Mouse (Mus musculus) midbrain, embryonic 11.5 days (tissue): ENCODE measurements at regions not wholly inside any gene's neighbourhood (a gene's known extent, or its start where the extent isn't known, plus 50 kb on each side); places are given as distances from the start of the nearest gene placed in this dataset.
A peak's percentile ranks its signal among the peaks of the same experiment; 100 is the strongest.

Experiments
- ATAC-seq: fragments of 200-750 bp; cut with Nextera tagmentation; 2 replicates; pipeline ENCODE4 v1.8.0; 2017; ENCODE audit warnings: moderate TSS enrichment, moderate library complexity; ENCODE audit not compliant: low FRiP score
- DNase-seq: peaks from one replicate; pipeline ENCODE4 v3.0.0; 2015; ENCODE audit warnings: low spot score; ENCODE audit errors: missing footprints
- H3K27ac ChIP-seq: fragments of 300-500 bp; sonication (generic); 2 replicates; pipeline ENCODE4 v1.5.1; 2014; ENCODE audit warnings: low read depth, low read length
- H3K27me3 ChIP-seq: fragments of 300-500 bp; sonication (generic); 2 replicates; pipeline ENCODE4 v1.6.1; 2014; ENCODE audit warnings: mild to moderate bottlenecking, low read length, moderate library complexity, mixed read lengths; ENCODE audit not compliant: control insufficient read depth, insufficient read depth
- H3K36me3 ChIP-seq: fragments of 300-500 bp; sonication (generic); 2 replicates; pipeline ENCODE4 v1.6.1; 2014; ENCODE audit warnings: mild to moderate bottlenecking, low read length, moderate library complexity, mixed read lengths; ENCODE audit not compliant: control insufficient read depth, insufficient read depth
- H3K4me1 ChIP-seq: fragments of 300-500 bp; sonication (generic); 2 replicates; pipeline ENCODE4 v1.6.1; 2014; ENCODE audit warnings: low read length; ENCODE audit not compliant: control insufficient read depth, insufficient read depth
- H3K4me2 ChIP-seq: fragments of 300-500 bp; sonication (generic); 2 replicates; pipeline ENCODE4 v1.6.1; 2014; ENCODE audit warnings: mild to moderate bottlenecking, moderate library complexity
- H3K4me3 ChIP-seq: fragments of 300-500 bp; sonication (generic); 2 replicates; pipeline ENCODE4 v1.5.1; 2014; ENCODE audit warnings: low read depth, low read length
- H3K9ac ChIP-seq: fragments of 300-500 bp; sonication (generic); 2 replicates; pipeline ENCODE4 v1.6.1; 2014; ENCODE audit warnings: low read length
- H3K9me3 ChIP-seq: fragments of 300-500 bp; sonication (generic); 2 replicates; pipeline ENCODE4 v1.6.1; 2016; ENCODE audit warnings: low read length; ENCODE audit not compliant: control insufficient read depth
- WGBS: fragments of 180-500 bp; shearing (Covaris S2); extraction: QIAGEN DNeasy Blood & Tissue Kit; methylation state at CpG from one replicate; pipeline ENCODE4 v1.1.7; 2014; 5-methylcytosine and 5-hydroxymethylcytosine counted together

- Histone ChIP-seq H3K27ac (no peak overlapping the region), H3K9me3 (no peaks in the 10 kb centered on the region), H3K36me3 (no peaks in the 10 kb centered on the region), H3K4me1 (no peaks in the 10 kb centered on the region), H3K4me3 (no peak overlapping the region), H3K4me2 (no peak overlapping the region), H3K9ac (no peak overlapping the region), H3K27me3 (no peaks in the 10 kb centered on the region)
- peak; percentile 51 for DNase-seq
- 74% methylated on average over 1 of the region's 1 CpGs for WGBS
- no peak for ATAC-seq
Observed at GRCm38 (mm10) chr12:25281438-25281837, 184.5 kb upstream of the Id2 start.

GRCm38 (mm10) chr12:25273631-25274305 is 176.8 kb upstream of the Id2 start:
- no peaks in the 10 kb centered on the region for H3K36me3 ChIP-seq
- no peak overlapping the region for H3K4me2 ChIP-seq
- H3K4me3 ChIP-seq, result no peak overlapping the region
- H3K9ac ChIP-seq, result no peak overlapping the region
- no peaks in the 10 kb centered on the region for H3K27me3 ChIP-seq
- H3K9me3 ChIP-seq, result no peaks in the 10 kb centered on the region
- WGBS, result 80% methylated on average over 6 of the region's 6 CpGs
- no peaks in the 10 kb centered on the region for H3K4me1 ChIP-seq
- no peak overlapping the region for H3K27ac ChIP-seq
- ATAC-seq (no peak), DNase-seq (peak; percentile 59)

- WGBS, result 77% methylated on average over 3 of the region's 3 CpGs
- H3K36me3 ChIP-seq, result no peaks in the 10 kb centered on the region
- DNase-seq (no peak), ATAC-seq (no peak)
- no peak overlapping the region for H3K4me3 ChIP-seq
- no peak overlapping the region for H3K4me2 ChIP-seq
- H3K9me3 ChIP-seq, result no peaks in the 10 kb centered on the region
- H3K9ac ChIP-seq, result no peak overlapping the region
- no peaks in the 10 kb centered on the region for H3K27me3 ChIP-seq
- H3K27ac ChIP-seq, result no peak overlapping the region
- no peaks in the 10 kb centered on the region for H3K4me1 ChIP-seq
Observed at GRCm38 (mm10) chr12:25272752-25273125, 175.8 kb upstream of the Id2 start.

GRCm38 (mm10) chr12:25272114-25272751 is 175.3 kb upstream of the Id2 start:
- Histone ChIP-seq H3K4me2 (no peak overlapping the region), H3K9ac (no peak overlapping the region), H3K4me3 (no peak overlapping the region), H3K36me3 (no peaks in the 10 kb centered on the region), H3K4me1 (no peaks in the 10 kb centered on the region), H3K27me3 (no peaks in the 10 kb centered on the region), H3K9me3 (no peaks in the 10 kb centered on the region), H3K27ac (no peak overlapping the region)
- ATAC-seq (no peak), DNase-seq (peak; percentile 77)
- WGBS, result 74% methylated on average over 6 of the region's 6 CpGs

GRCm38 (mm10) chr12:25269878-25270277 is 172.9 kb upstream of the Id2 start:
- ATAC-seq, result no peak

GRCm38 (mm10) chr12:25268871-25269850 is 172.2 kb upstream of the Id2 start:
- no peaks in the 10 kb centered on the region for H3K36me3 ChIP-seq
- DNase-seq, result peak; percentile 72
- H3K4me2 ChIP-seq, result no peak overlapping the region
- WGBS, result 76% methylated on average over 18 of the region's 18 CpGs
- no peak overlapping the region for H3K27ac ChIP-seq
- no peak for ATAC-seq
- no peak overlapping the region for H3K4me3 ChIP-seq
- no peak overlapping the region for H3K9ac ChIP-seq
- H3K9me3 ChIP-seq, result no peaks in the 10 kb centered on the region
- H3K27me3 ChIP-seq, result no peaks in the 10 kb centered on the region
- no peaks in the 10 kb centered on the region for H3K4me1 ChIP-seq

More at GRCm38 (mm10) chr12:25269878-25270277, 172.9 kb upstream of the Id2 start:
- H3K4me2 ChIP-seq, result no peak overlapping the region
- no peak overlapping the region for H3K4me3 ChIP-seq
- H3K27ac ChIP-seq, result no peak overlapping the region
- 74% methylated on average over 3 of the region's 3 CpGs for WGBS
- H3K9ac ChIP-seq, result no peak overlapping the region
- H3K27me3 ChIP-seq, result no peaks in the 10 kb centered on the region
- no peaks in the 10 kb centered on the region for H3K36me3 ChIP-seq
- no peaks in the 10 kb centered on the region for H3K9me3 ChIP-seq
- peak; percentile 72 for DNase-seq
- H3K4me1 ChIP-seq, result no peaks in the 10 kb centered on the region

- no peak overlapping the region for H3K4me3 ChIP-seq
- DNase-seq (peak; percentile 64), ATAC-seq (no peak)
- no peaks in the 10 kb centered on the region for H3K9me3 ChIP-seq
- no peak overlapping the region for H3K4me2 ChIP-seq
- H3K27me3 ChIP-seq, result no peaks in the 10 kb centered on the region
- H3K4me1 ChIP-seq, result no peaks in the 10 kb centered on the region
- WGBS, result 87% methylated on average over 7 of the region's 7 CpGs
- H3K27ac ChIP-seq, result no peak overlapping the region
- H3K9ac ChIP-seq, result no peak overlapping the region
- no peaks in the 10 kb centered on the region for H3K36me3 ChIP-seq
Observed at GRCm38 (mm10) chr12:25268323-25268722, 171.4 kb upstream of the Id2 start.

GRCm38 (mm10) chr12:25267572-25268115 is 170.7 kb upstream of the Id2 start:
- no peaks in the 10 kb centered on the region for H3K9me3 ChIP-seq
- H3K27me3 ChIP-seq, result no peaks in the 10 kb centered on the region
- H3K36me3 ChIP-seq, result no peaks in the 10 kb centered on the region
- DNase-seq (peak; percentile 26), ATAC-seq (no peak)
- no peak overlapping the region for H3K9ac ChIP-seq
- H3K4me3 ChIP-seq, result no peak overlapping the region
- no peak overlapping the region for H3K27ac ChIP-seq
- H3K4me2 ChIP-seq, result no peak overlapping the region
- 90% methylated on average over 13 of the region's 13 CpGs for WGBS
- no peaks in the 10 kb centered on the region for H3K4me1 ChIP-seq
